Mouse (Mus musculus): Measurements from ENCODE around the gene Phactr2. TPM values are rescaled to one million over a fixed set of nuclear protein-coding genes. Genes with fewer than 3 reads are reported as not detected.

Phactr2 gene
- total RNA-seq, 2 experiments from 2014 or later = 16.0 to 19.6 TPM

DNA sequence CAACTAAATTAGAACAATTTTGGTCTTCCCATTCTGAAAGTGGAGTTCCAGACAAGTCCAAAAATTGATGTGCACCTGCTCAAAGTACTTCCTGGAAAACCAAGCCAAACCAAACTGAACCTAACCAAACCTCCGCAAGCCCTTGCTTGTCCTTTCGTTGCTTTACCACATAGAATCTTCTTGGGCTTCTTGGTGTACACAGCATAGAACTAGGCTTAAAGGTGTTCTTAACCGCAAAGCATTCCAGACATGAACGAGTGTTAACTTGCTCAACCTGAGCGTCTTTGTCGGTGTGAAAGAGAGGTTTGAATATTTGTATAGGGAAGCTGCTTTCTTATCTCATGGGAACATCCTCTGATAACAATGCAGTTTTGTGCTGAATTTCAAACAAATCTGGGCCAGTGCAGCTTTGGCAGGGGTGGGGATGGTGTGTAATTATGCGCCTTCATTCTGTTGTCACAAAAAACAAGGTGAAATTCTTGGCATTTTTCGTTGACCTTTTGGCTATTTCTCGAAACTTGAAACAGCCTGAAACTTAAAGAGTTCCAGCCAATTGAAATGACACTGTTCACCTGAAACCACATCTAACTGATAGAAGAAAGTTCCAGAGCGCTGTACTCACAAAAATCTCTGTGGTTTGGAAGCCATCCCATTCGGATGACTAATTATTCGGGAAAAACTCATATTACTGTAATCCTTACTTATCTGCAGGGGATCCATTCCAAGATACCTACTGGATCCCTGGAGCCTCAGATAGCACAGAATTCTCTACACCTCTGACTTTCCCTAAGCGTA lies 104.4 kb downstream of the Phactr2 start:
- Histone ChIP-seq H3K4me3 (no peak overlapping the region), H3K27ac (no peak overlapping the region)
- TF ChIP-seq CTCF (IDR thresholded peaks at IDR 0.05) = no peak
- intact Hi-C loops (cut with DNase I) = no loop called here
- no peak for DNase-seq

DNA sequence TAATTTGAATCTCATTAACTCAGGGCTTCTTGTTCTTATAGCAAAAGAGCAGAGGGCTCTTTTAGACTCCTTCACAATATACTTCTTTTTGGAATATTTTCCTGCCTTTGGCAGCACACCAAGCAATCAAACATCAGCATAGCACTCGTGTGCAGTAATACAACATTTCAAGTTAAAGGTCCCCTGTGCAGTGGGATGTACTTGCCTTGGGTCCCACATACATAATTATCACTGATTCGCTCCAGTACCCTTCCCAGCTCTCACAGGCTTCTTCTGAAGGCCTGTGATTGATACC lies 110.0 kb downstream of the Phactr2 start:
- Histone ChIP-seq H3K27ac (no peak overlapping the region), H3K4me3 (no peak overlapping the region)
- intact Hi-C loops (cut with DNase I) = no loop called here
- no peak for TF ChIP-seq CTCF (IDR thresholded peaks at IDR 0.05)
- no peak for DNase-seq

- DNase-seq = no peak
- no peak overlapping the region for H3K27ac ChIP-seq
- intact Hi-C loops (cut with DNase I) = no loop called here
- H3K4me3 ChIP-seq = no peak overlapping the region
- TF ChIP-seq CTCF (IDR thresholded peaks at IDR 0.05) = no peak
Measured at GRCm38 (mm10) chr10:13363499-13364285, 110.5 kb downstream of the Phactr2 start.

DNA sequence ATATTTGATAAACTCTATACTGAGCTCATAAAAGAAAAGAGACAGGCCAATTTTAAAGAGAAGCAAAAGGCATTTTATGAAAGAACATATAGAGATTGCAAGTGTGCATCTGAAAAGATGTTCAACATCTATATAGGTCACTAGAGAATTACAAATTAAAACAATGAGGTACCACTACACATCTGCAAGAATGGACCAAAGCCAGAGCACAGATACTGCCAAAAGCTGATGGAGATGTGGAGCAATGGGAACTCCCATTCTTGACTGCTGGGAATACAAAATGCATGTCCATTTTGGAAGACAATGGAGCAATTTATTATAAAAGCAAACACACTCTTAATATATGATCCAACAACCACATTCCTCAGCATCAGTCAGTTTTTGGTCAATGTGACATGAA lies 113.3 kb downstream of the Phactr2 start:
- TF ChIP-seq CTCF (IDR thresholded peaks at IDR 0.05) = no peak
- intact Hi-C loops (cut with DNase I) = no loop called here
- no peak for DNase-seq
- no peak overlapping the region for H3K27ac ChIP-seq
- no peak overlapping the region for H3K4me3 ChIP-seq

GRCm38 (mm10) chr10:13359846-13360245 lies 114.4 kb downstream of the Phactr2 start:
- no peak overlapping the region for H3K27ac ChIP-seq
- TF ChIP-seq CTCF (IDR thresholded peaks at IDR 0.05) = no peak
- intact Hi-C loops (cut with DNase I) = no loop called here
- H3K4me3 ChIP-seq = no peak overlapping the region
- DNase-seq = no peak

DNA sequence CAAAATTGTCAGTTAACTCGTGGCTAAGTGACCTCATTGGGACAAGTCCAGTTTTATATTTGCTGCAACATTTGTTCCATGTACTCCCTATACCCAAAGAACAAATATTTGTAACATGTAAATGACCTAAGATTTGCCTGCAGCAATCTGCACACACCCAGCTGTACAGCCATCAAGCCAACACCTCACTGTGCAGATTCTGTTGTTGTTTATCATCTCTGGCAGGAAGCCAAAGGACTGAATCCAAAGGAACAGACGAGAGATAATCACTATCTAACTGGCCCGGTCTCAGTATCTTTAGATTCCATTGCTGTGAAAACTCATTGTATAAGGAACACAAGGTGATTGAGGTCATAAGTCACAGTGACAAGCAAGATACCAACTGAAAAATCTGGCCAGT lies 115.5 kb downstream of the Phactr2 start:
- intact Hi-C loops (cut with DNase I) = no loop called here
- DNase-seq = no peak
- Histone ChIP-seq H3K27ac (no peak overlapping the region), H3K4me3 (no peak overlapping the region)
- no peak for TF ChIP-seq CTCF (IDR thresholded peaks at IDR 0.05)

DNA sequence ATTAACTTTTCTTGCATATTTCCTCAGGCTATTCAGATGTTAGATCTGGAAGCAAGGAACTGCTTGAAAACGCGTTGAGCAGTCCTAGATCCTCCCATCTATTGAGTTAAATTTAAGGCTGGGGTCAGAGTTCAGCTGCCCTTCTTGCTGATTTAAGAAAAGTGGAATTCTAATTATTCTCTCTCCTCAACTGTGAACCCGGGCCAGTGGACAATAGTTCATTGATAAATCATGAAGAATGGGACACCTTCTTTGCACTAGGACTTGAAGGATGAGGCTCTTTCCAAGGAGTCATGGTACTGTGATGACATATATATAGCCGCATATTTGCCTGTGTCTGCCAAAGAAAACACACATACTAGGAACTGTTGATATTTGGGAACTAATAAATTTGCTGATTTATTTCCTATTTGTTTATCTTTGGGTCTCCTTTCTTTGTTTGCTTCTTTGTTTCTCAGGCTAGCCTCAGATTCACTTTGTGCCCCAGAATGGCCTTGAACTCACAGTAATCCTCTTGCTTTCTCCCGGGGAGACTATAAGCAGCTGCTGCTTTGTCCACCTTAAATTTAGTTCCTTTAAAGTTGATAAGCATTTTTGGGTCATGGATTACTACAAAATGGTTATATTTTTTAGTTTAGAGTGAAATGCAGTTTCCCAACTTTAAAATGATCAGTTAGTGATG lies 127.5 kb downstream of the Phactr2 start:
- no peak for TF ChIP-seq CTCF (IDR thresholded peaks at IDR 0.05)
- Histone ChIP-seq H3K27ac (no peak overlapping the region), H3K4me3 (no peak overlapping the region)
- DNase-seq = no peak
- intact Hi-C loops (cut with DNase I) = no loop called here

- intact Hi-C loops (cut with DNase I) = no loop called here
- no peak overlapping the region for H3K27ac ChIP-seq
- no peak overlapping the region for H3K4me3 ChIP-seq
- DNase-seq = no peak
- TF ChIP-seq CTCF (IDR thresholded peaks at IDR 0.05) = no peak
Measured at GRCm38 (mm10) chr10:13340583-13340982, 133.6 kb downstream of the Phactr2 start.

DNA sequence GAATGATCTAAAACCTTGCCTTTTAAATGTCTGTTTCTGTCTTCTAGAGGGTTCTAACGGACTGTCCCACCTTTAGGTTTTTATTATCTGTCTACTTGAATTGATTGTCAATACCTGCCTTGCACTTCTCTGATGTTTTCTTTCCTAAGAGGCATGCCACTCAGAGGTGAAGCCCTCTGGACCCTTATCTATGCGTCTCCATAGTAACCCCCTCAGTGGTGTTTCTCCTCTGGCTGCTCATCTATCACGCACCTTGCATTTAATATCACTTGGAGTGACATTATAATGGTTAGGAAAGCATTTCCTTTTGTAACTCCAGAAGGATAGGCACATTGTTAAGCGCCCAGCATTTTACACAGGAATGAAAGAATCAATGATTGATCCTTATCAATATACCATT lies 137.2 kb downstream of the Phactr2 start:
- H3K4me3 ChIP-seq = no peak overlapping the region
- no peak for DNase-seq
- H3K27ac ChIP-seq = no peak overlapping the region
- intact Hi-C loops (cut with DNase I) = no loop called here
- no peak for TF ChIP-seq CTCF (IDR thresholded peaks at IDR 0.05)

GRCm38 (mm10) chr10:13335814-13336213 lies 138.4 kb downstream of the Phactr2 start:
- no peak for TF ChIP-seq CTCF (IDR thresholded peaks at IDR 0.05)
- Histone ChIP-seq H3K27ac (no peak overlapping the region), H3K4me3 (no peak overlapping the region)
- intact Hi-C loops (cut with DNase I) = no loop called here
- DNase-seq = no peak

DNA sequence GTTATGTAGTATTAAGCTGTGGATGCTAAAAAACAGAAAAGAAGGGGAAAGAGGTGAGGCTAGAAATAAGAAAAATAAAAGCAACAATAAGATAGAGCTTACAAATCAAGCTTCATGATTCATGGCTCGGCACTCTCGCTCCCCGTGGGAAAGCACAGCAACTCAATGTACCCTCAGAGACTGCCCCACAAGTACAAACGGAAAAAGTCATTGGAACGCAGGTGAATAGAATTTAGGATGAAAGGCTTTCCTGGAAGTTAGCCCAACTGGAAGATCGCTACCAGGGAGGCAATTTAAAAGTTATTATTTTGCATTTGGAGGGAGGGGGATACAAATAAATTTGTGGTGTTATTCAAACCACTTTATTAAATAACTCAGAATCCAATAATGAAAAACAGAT lies 138.9 kb downstream of the Phactr2 start:
- no peak overlapping the region for H3K4me3 ChIP-seq
- no peak for DNase-seq
- no peak overlapping the region for H3K27ac ChIP-seq
- TF ChIP-seq CTCF (IDR thresholded peaks at IDR 0.05) = no peak
- intact Hi-C loops (cut with DNase I) = no loop called here

- TF ChIP-seq CTCF (IDR thresholded peaks at IDR 0.05) = no peak
- Histone ChIP-seq H3K27ac (no peak overlapping the region), H3K4me3 (no peak overlapping the region)
- no peak for DNase-seq
- intact Hi-C loops (cut with DNase I) = no loop called here
Measured at GRCm38 (mm10) chr10:13333781-13334180, 140.4 kb downstream of the Phactr2 start.

DNA sequence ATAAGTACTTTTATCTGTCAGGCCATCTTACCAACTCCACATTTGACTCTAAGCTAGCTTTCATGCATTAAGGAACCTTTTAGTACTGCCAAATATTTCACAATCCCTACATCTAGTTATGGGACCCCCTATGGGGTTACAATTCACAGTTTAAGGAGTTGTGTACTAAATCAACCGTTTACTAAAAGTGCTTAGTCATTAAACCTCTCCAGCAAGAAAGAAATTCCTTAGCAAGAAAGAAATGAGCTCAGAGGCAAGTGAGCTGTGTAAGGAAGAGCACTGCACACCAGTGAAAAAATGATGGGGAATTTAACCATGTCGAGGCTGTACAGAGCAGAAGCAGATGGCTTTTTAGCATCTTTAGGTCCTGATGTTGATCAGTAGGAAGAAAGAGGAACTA lies 141.2 kb downstream of the Phactr2 start:
- no peak for TF ChIP-seq CTCF (IDR thresholded peaks at IDR 0.05)
- DNase-seq = no peak
- intact Hi-C loops (cut with DNase I) = no loop called here
- no peak overlapping the region for H3K4me3 ChIP-seq
- H3K27ac ChIP-seq = no peak overlapping the region

Measured in gastrocnemius, adult 2 months (tissue).